Mouse (Mus musculus): ENCODE results near the gene Ect2l. TPM values are rescaled to one million over a fixed set of nuclear protein-coding genes. Genes with fewer than 3 reads are reported as not detected.

Gene Ect2l
- total RNA-seq (2021) = under 1 TPM; 0.14 to 0.30 TPM
- long read RNA-seq, experiment 1 = 0 reads
- long read RNA-seq, experiment 2 = 0 reads

DNA sequence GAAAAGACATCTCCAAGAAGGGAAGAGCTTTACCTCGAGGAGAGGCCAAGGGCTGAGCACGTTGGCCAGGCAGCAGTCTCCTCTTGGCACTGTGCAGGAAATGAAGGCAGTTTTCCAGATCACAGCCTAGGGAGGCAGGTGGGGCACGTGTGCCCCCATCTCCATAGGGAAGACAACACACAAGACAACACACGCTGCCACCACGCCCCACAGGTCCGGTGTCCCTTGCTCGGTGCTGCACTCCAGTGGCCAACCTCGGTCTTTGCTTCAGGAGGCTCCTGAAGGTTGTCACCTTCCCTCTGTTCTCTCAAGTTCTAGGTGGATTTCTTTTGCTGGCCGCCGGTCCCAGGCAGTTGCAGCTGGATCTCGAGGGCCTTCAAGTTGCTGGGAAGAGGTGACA lies at the start of gene Ect2l:
Gene Ect2l, minus strand, starts transcription at position 165 of the 400 bp plus-strand sequence.
- peak; percentile 22 for DNase-seq (ENCODE audit: low spot score)

GRCm38 (mm10) chr10:18251345-18251744 lies 40.7 kb upstream of the Ect2l start:
- DNase-seq (ENCODE audit: low spot score) = no peak

DNA sequence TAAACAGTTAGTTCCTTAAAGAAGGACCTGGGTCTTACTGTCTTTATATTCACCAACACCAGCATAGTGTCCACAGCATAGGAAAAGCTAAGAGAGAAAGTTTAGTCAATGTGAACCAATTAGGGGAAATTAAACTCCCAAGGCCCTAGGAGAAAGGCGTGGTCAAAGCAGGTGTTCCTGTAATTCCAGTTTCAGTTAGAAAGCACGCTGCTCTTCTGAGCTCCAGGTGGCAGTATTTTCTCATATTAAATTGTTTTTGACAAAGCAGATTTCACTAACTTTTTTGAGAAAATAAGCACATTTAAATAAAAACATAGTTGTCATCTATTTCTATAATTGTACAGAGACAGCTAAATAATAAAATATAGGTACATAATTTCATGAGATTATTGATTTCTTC lies 32.9 kb upstream of the Ect2l start:
- DNase-seq (ENCODE audit: low spot score) = no peak

DNA sequence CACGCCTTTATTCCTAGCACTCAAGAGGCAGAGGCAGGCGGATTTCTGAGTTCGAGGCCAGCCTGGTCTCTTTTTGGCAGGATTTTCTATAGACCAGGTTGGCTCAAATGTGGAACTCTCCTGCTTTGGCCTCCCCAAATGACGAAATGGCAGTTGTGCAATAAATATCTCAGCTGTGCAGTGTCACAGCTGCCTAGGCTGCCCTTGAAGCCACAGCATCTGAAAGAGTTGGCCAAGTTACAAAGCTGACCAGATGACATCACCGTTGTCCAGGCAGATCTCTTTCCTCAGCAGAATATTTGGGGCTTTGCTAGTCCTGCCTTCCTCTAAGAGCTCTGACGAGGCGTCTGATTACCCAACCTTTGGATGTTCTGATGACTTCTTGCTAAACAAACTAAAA lies 26.5 kb upstream of the Ect2l start:
- DNase-seq (ENCODE audit: low spot score) = peak; percentile 66

DNA sequence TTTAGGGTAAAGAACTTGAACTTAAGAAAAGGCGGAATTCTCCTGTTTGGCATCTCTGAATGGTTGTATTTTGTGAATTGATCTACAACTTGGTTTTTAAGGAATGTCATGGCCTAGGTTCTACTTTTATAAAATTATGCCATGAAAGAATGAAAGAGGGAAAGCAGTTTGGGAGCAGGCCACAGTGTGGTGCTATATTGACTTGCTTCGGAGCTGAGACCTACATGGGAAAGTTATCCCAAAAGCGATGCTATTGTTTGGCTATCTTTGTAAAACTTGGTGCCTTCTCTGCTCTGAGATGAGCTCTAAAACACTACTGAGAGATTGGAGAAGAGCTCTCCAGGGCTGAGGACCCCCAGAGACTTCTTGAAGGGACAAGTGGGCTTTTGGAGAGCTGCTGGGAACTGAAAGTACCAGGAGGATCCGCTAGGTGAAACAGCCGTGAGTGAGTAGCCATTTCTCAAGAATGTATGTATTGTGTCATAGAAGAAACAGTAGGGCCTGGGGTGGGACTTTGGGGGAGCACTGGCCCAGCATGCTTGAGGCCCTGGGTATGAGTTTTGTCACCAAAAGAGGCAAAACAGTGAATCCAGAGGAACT lies 25.7 kb upstream of the Ect2l start:
- no peak for DNase-seq (ENCODE audit: low spot score)

DNA sequence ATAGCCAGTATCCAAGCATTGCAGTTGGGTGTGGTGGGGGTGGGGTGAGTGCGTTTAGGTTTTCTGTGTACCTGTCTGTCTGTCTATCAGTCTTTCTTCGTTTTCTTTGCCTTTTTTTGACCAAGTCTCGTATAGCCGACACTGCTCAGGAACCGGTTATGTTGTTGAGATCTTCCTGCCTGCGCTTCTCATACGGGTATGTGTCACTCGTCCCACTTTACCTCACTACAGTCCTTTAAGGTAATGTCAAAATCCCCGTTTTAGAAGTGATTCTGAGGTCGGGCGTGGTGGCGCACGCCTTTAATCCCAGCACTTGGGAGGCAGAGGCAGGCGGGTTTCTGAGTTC lies 24.7 kb upstream of the Ect2l start:
- no peak for DNase-seq (ENCODE audit: low spot score)

GRCm38 (mm10) chr10:18234560-18235401 lies 24.1 kb upstream of the Ect2l start, which contains the start of gene Ccdc28a:
TSS of gene Ccdc28a (minus strand) at chr10:18234998.
- DNase-seq (ENCODE audit: low spot score) = peak; percentile 96

DNA sequence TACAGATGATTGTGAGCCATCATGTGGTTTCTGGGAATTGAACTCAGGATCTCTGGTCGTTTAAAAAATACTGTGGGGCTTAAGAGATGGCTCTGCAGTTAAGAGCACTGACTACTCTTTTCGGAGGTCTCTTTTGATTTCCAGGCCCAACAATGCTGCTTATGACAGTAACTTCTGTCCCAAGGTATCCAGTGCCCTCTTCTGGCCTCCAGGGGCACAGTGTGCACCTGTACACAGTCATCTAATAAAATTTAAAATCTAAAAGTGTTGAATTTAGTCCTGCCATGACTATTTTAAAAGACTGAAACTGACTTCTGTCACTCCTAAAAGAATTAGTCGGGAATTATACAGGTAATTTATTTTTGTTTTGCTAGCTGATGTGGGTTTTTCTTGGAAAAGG lies 23.2 kb upstream of the Ect2l start:
- DNase-seq (ENCODE audit: low spot score) = no peak

GRCm38 (mm10) chr10:18224386-18224785 lies 13.7 kb upstream of the Ect2l start:
- DNase-seq (ENCODE audit: low spot score) = no peak

DNA sequence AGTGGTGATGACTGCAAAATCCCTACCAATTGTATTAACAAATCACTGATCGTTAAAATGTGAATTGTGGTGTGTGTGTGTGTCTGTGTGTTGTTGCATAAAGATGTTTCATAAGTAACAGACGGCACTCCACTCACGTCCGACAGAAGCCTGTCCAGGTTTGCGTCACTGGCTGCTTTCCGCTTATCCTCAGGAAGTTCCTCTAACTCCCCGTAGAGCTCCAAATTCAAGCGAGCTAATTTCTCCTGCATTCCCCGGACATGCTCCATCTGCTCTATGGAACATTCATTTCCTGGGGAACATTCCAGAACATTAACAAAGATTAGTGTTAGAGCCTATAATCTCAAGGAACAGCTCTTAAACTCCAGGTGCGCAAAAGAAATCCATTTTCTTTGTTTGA lies 8.7 kb upstream of the Ect2l start:
- no peak for DNase-seq (ENCODE audit: low spot score)

DNA sequence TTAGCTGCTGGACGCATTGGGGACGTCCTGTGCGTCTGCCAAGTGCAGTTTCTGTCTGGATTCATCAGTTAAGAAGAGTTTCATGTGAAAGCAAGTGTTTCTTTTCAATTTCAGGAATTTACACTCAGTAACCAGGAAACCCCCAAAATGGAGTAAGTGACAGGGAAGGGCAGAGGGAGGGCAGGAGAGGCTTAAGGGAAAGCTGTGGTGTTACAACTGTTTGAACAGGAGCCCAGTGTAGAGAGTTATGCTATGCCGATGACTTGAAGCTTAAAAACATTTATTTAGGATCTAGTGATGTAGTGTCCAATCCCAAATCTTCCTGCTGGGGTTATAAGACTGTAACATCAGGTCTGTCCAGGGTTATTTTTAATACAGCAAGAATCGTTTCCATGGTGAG lies 3.4 kb upstream of the Ect2l start:
- DNase-seq (ENCODE audit: low spot score) = no peak

- DNase-seq (ENCODE audit: low spot score) = no peak
These were observed 2.7 kb upstream of the Ect2l start for GRCm38 (mm10) chr10:18213373-18213772.

GRCm38 (mm10) chr10:18210119-18210518 lies 571 bp downstream of the Ect2l start:
- DNase-seq (ENCODE audit: low spot score) = no peak

GRCm38 (mm10) chr10:18204067-18204466 lies 6.6 kb downstream of the Ect2l start:
- no peak for DNase-seq (ENCODE audit: low spot score)

DNA sequence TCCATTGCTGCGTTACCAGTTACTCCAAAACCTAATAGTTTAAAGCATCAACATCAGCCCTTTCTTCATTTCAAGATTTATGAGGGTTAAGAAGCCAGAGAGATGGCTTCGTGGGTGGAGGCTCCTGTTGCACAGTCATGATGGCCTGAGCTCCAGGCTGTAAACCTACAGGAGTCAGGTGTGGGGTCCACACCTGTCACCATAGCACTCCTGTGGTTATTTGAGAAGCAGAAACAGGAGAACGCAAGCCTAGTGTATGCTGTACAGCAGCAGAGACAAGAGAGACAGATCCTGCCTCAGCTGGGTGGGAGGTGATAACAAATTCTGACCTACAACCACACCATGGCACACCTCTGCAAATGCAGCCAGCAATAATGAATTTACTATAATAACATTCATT lies 8.3 kb downstream of the Ect2l start:
- DNase-seq (ENCODE audit: low spot score) = no peak

DNA sequence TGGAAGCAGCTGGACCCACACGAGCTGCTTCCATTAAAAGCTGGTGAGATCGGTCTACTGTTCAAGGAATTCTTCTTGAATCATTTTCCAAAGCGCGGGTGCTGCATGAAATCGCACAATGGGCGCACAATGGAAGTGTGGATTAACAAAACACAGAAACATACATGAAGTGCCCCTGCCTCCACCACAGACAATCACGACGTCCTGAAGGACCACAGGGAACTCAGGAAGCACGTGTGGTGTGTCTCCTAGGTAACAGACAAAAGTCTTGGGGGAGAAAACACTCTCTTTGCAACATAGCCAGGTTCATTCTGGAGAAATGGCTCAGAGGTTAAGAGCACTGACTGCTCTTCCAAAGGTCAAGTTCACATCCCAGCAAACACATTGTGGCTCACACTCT lies 10.0 kb downstream of the Ect2l start:
- no peak for DNase-seq (ENCODE audit: low spot score)

- DNase-seq (ENCODE audit: low spot score) = no peak
These were observed 10.8 kb downstream of the Ect2l start for GRCm38 (mm10) chr10:18199919-18200318.

DNA sequence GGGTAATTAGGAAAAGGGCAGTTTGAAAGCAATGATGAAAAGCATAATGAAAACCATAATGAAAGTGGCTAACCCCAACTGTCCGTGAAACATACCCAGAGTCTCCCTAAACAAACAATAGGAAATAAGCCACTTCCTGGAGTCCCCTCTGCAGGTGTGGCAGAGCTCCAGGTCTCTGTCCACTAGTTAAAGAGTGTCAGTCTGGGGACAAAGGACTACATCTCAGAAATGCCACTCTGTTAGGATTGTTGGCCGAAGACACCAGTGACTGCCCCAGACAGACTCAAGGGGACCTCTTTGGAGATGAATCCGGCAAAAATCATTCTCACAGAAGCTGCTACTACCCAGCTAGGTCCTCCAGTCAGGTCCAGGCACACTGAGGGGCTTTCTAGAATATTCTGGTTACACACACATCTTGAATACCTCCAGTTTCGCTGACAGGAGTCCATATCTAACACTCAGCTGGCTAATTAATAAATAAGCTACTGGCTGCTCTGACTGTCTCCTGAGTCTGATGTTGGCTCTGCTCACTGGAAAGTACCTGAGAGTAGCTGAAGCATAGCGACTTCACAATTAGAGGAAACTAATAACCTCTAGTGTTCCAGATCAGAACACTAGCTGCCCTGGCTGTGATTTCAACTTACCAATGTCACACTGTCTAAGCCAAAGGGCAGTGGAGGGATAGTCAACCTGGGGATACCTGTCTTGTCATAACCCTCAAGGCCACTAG lies 12.2 kb downstream of the Ect2l start:
- no peak for DNase-seq (ENCODE audit: low spot score)

DNA sequence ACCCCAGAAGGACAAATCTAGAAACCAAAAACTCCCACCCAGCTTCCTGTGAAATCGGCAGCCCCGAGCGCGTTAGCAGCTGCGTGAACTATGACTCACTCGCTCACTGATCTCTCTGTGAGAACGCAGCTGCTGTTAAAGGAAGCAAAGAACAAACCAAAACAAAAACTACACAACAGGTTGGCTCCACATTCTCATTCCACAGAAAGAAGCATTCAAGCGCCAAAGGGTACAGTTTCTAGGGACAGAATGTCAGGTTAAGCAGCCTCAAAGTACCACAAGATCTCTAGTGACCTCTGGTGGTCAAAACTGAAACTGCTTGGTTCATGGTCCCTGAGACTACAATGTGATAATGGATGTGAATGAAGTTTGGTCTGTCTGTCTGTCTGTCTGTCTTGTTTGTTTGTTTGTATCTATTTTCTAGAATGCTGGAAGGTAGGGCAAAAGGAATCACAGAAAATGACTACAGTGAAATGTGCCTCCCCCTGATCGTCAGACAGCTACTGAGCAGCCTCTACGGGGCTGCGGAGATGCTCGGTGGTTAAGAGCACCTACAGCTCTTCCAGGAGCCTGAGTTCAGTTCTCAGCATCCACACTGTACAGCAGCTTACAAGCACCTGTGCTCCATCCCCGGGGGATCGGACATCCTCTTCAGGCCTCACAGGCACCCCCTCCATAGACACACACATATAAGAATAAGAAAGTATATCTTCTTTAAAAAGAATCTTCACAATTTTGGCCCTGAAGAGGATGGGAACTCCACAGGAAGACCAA lies 13.3 kb downstream of the Ect2l start:
- peak; percentile 83 for DNase-seq (ENCODE audit: low spot score)

DNA sequence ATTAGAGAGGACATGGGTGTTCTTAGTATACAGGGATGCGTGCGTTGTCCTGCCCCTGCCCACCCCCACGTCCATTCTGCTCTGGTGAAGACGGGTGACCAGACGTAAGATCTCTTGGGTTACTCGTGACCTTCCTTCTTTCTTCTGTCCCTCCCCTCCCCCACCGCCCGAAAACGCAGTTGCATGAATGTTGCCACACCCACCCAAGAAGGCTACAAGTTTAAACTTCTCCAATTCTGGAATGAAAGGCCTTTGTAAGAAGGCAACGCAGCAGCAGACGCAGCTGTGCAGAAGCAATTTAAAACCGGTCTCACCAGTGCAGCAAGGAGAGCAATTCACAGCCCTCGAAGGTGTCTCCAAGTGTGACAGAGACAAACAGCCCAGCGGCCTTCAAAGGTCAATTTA lies 16.0 kb downstream of the Ect2l start:
- DNase-seq (ENCODE audit: low spot score) = no peak

DNA sequence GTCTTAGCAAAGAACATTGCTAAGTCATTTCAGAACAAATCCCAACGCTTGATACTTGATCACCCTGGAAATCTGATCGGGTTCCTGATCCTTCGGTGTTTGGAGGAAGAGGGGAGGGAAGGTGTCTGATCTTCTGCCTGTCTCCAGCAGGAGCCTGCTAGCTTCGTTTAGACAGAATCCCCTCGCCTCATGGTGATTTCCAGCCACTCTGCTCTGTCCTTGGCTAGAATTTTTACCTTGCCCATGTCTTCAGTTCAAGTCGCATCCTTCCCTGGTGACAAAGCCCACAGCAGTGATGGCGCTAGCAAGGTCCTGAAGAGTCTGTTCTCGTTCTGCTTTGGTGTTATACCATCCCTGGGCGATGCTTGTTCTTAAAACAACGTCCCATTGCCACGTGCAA lies 16.5 kb downstream of the Ect2l start:
- no peak for DNase-seq (ENCODE audit: low spot score)

DNA sequence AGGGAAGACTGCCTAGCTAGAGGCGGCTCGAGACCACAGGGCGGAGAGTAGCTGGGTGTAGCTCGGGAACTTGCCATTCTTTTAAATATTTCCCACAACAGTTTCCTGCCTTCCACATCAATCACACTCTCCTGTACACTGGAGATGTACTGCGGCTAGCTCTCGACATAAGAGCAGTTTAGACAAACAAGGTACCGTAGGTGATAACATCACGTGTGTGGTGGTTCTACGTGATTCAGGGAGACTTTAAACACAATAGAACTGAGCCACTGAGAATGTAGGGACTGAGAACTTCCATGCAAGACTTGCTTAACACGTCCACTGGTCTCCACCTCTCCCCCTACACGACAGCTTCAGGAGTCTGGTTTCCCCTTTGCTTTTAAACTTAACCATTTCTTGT lies 17.5 kb downstream of the Ect2l start:
- no peak for DNase-seq (ENCODE audit: low spot score)

All from gastrocnemius, adult 18-20 months (tissue).